Mouse (Mus musculus) ES-E14 (cell line): ENCODE measurements around the gene Nr5a2. TPM values are rescaled to one million over a fixed set of nuclear protein-coding genes. Genes with fewer than 3 reads are reported as not detected.

Experiments used
- DNase-seq: peaks from one replicate; pipeline ENCODE4 v3.0.0-alpha.2; 2013; ENCODE audit warnings: low read depth, low spot score
- H3K27ac ChIP-seq: 2 replicates; pipeline ENCODE4 v1.5.1; 2012; ENCODE audit warnings: low read depth, mild to moderate bottlenecking, low read length, moderate library complexity, mixed read lengths; ENCODE audit not compliant: poor library complexity, insufficient read depth, severe bottlenecking
- H3K36me3 ChIP-seq: 2 replicates; pipeline ENCODE4 v1.6.1; 2012; ENCODE audit warnings: mild to moderate bottlenecking, low read length, moderate library complexity, mixed read lengths; ENCODE audit not compliant: control insufficient read depth, poor library complexity, insufficient read depth, severe bottlenecking
- H3K4me1 ChIP-seq, 2 experiments: fragments of 150-350 bp in 1 of 2; sonication (generic) in 1 of 2; 2 replicates each; pipeline ENCODE4 v1.6.1; 2012; ENCODE audit warnings: low read length in 2 of 2, mild to moderate bottlenecking in 1 of 2, mixed read lengths in 1 of 2; ENCODE audit not compliant: control insufficient read depth in 2 of 2, insufficient read depth in 2 of 2, poor library complexity in 1 of 2
- H3K4me3 ChIP-seq, 2 experiments: fragments of 150-350 bp in 1 of 2; sonication (generic) in 1 of 2; 2 replicates each; pipeline ENCODE4 v1.5.1; 2012; ENCODE audit warnings: low read length in 2 of 2, low read depth in 1 of 2, mild to moderate bottlenecking in 1 of 2, mixed read lengths in 1 of 2; ENCODE audit not compliant: insufficient read depth in 1 of 2, poor library complexity in 1 of 2, severe bottlenecking in 1 of 2
- H3K9ac ChIP-seq: 2 replicates; pipeline ENCODE4 v1.6.1; 2012; ENCODE audit warnings: low read depth, mild to moderate bottlenecking, low read length, mixed read lengths; ENCODE audit not compliant: poor library complexity, insufficient read depth, severe bottlenecking
- H3K9me3 ChIP-seq: fragments of 150-350 bp; sonication (generic); 2 replicates; pipeline ENCODE4 v1.6.1; 2012; ENCODE audit warnings: low read depth, mild to moderate bottlenecking, low read length; ENCODE audit not compliant: control insufficient read depth, insufficient read depth
- CHD2 ChIP-seq: IDR thresholded peaks from 2 replicates; pipeline ENCODE4 v1.6.1; 2014; ENCODE audit warnings: mild to moderate bottlenecking, low read depth, low read length, inconsistent platforms
- HCFC1 ChIP-seq: IDR thresholded peaks from 2 replicates; pipeline ENCODE4 v1.6.1; 2012; ENCODE audit warnings: low read length, inconsistent platforms, borderline replicate concordance; ENCODE audit not compliant: insufficient read depth
- MAFK ChIP-seq: IDR thresholded peaks from 2 replicates; pipeline ENCODE4 v1.6.1; 2014; ENCODE audit warnings: mild to moderate bottlenecking, low read depth, low read length, inconsistent platforms; ENCODE audit not compliant: insufficient read depth
- ZC3H11A ChIP-seq: IDR thresholded peaks from 2 replicates; pipeline ENCODE4 v1.6.1; 2012; ENCODE audit warnings: low read depth, mild to moderate bottlenecking, inconsistent platforms, low read length, borderline replicate concordance
- ZNF384 ChIP-seq: IDR thresholded peaks from 2 replicates; pipeline ENCODE4 v1.6.1; 2012; ENCODE audit warnings: low read depth, low read length, inconsistent platforms
- in situ Hi-C, 2 experiments: fragments of 600-800 bp; cut with MboI; formaldehyde crosslinking; loops; one replicate each; pipeline ENCODE4 v1.15.1; 2025; ENCODE audit warnings: low sequenced_read_pairs in 2 of 2, inconsistent platforms in 1 of 2; ENCODE audit not compliant: unreplicated experiment in 2 of 2
- total RNA-seq: library from RNA; depleted of rRNA; stranded (reverse); fragments of 300-350 nt; gene quantifications from 2 replicates; pipeline ENCODE4 v1.2.3, GENCODE M21; 2012

The Nr5a2 gene
- total RNA-seq, 1 experiment: 24.6 TPM

DNA sequence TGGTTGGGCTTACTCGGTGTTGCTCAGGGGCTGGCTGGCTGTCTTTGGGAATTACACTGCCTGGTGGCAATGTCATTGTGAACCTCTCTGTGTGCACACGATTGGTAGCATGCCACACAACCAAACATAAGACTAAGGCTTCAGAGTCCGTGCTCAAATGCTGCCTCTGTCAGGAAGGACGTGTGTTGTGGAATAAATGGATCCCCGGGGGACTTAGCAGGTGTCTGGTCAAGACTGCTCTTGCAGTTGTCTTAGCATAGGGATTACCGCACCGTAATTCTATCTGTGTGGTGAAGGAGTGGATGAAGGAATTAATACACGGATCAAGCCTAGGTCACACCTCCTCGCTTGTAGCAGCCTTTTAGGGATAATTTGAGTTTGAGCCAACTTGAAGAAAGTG, 32.8 kb downstream of the Nr5a2 start:
- Histone ChIP-seq H3K36me3 (peaks cover 10% of the 10 kb centered on the region; the same call in 1 of the 2 replicates), H3K9ac (no peak overlapping the region), H3K4me1 (peaks cover 2 to 14% of the 10 kb centered on the region in 2 experiments; a peak in 2 of 4 replicates), H3K4me3 (no peak overlapping the region), H3K9me3 (no peaks in the 10 kb centered on the region), H3K27ac (no peak overlapping the region)
- in situ Hi-C loops: no loop called here
- TF ChIP-seq CHD2: no peak
- TF ChIP-seq MAFK: no peak
- no peak for TF ChIP-seq HCFC1
- no peak for TF ChIP-seq ZNF384
- no peak for TF ChIP-seq ZC3H11A
- no peak for DNase-seq

DNA sequence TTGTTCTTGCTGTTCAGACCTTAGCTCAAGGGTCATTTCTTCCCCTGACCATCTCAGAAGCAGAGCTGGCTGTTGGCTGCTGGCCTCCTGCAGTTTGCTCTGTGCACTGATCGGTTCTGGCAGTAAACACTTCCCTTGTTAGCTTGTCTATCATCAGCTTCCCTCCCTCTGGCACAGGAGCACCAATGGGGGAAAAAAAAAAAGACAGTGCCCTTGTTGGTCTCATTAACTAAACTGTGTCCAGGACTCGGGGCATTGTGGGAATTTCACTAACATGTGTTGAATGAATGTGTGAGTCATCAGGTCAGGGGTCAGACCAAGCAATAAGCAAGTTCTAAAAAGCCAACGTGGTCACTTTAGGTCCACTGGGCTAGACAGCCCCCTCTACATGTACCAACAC, 34.2 kb downstream of the Nr5a2 start:
- no peaks in the 10 kb centered on the region for H3K9me3 ChIP-seq
- TF ChIP-seq MAFK: no peak
- no peak for TF ChIP-seq CHD2
- TF ChIP-seq ZC3H11A: no peak
- TF ChIP-seq ZNF384: no peak
- TF ChIP-seq HCFC1: no peak
- no peak overlapping the region for H3K4me3 ChIP-seq
- H3K36me3 ChIP-seq: peaks cover 6% of the 10 kb centered on the region; the same call in 1 of the 2 replicates
- H3K27ac ChIP-seq: no peak overlapping the region
- H3K4me1 ChIP-seq: peaks cover 2 to 12% of the 10 kb centered on the region in 2 experiments; a peak in 2 of 4 replicates
- DNase-seq: no peak
- H3K9ac ChIP-seq: no peak overlapping the region
- in situ Hi-C loops: no loop called here

DNA sequence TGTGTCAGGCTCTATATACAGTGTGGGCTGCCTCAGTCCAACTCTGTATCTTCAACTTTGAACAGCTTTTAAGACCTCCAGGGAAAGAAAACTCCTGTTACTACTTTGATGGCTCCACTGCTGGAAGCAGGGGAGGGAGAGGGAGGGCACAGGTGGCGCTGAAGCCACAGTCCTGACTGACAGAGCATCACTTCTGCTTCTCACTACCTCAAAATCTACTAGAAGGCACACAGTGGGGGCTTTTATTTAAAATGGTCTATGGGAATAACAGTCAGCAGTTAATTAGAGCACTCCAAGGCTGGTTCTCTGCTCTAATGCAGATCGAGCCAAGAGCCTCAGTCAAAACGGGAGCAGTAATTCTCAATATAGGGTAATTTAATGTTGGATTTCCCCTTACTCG, 40.2 kb downstream of the Nr5a2 start:
- no peaks in the 10 kb centered on the region for H3K9me3 ChIP-seq
- 0 out of 2 replicates have a peak, but pooled peaks cover 4% of the 10 kb centered on the region for H3K36me3 ChIP-seq
- H3K4me1 ChIP-seq: no peaks in the 10 kb centered on the region; a peak in 1 of 4 replicates
- TF ChIP-seq ZNF384 (no peak), HCFC1 (no peak)
- in situ Hi-C loops: no loop called here
- no peak overlapping the region for H3K27ac ChIP-seq
- no peak for DNase-seq
- no peak overlapping the region for H3K9ac ChIP-seq
- no peak overlapping the region for H3K4me3 ChIP-seq

DNA sequence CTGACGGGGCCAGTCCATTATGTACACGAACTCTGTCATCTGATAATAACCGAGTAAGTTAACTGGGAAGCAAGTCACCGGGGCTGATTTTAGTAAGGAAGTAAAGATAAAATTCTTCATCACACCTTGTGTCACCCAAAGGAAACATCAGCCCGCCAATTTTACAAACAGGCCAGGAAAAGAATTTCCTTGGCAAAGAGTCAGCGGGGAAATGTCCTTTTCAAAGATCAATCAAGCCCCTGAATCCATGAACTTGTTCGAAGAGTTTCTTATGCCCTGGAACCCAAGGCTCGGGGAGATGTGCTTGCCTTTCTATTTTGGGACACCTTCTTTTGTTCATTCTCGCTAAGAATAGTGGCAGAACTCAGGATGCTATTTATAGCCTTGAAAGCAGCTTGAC, 41.5 kb downstream of the Nr5a2 start:
- H3K9me3 ChIP-seq: no peaks in the 10 kb centered on the region
- H3K4me3 ChIP-seq: no peak overlapping the region
- no peaks in the 10 kb centered on the region for H3K4me1 ChIP-seq
- H3K27ac ChIP-seq: no peak overlapping the region
- TF ChIP-seq ZC3H11A (no peak), CHD2 (no peak), HCFC1 (no peak), ZNF384 (no peak), MAFK (no peak)
- H3K36me3 ChIP-seq: no peaks in the 10 kb centered on the region; the same call in 1 of the 2 replicates
- in situ Hi-C loops: no loop called here
- no peak overlapping the region for H3K9ac ChIP-seq
- DNase-seq: no peak

DNA sequence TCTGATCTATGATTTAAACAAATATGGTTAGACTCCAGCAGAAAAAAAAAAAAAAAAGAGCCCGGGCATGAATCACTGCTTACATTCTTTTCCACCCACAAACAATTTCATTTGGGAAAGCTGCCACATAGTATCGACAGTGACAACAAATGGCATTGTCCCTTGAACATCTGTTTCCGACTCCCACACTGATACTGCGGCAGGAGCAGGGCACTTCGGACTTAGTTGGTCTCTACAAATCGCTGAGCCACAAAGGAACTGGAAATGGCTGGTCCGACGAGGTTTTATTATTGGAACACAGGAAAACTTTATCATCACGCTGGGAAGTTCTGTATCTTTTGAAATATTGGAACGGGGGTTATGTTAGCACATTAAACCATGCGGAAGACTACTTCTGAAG, 44.8 kb downstream of the Nr5a2 start:
- TF ChIP-seq MAFK (no peak), HCFC1 (no peak), ZC3H11A (no peak), ZNF384 (no peak), CHD2 (no peak)
- Histone ChIP-seq H3K4me3 (no peak overlapping the region), H3K27ac (no peak overlapping the region), H3K36me3 (no peaks in the 10 kb centered on the region; the same call in 1 of the 2 replicates), H3K9me3 (no peaks in the 10 kb centered on the region), H3K9ac (no peak overlapping the region), H3K4me1 (0 out of 4 replicates have a peak, but pooled peaks cover 0 to 2% of the 10 kb centered on the region in 2 experiments)
- no peak for DNase-seq
- in situ Hi-C loops: no loop called here
